Mouse (Mus musculus): ENCODE measurements around the gene Cd68.

The Cd68 gene

DNA sequence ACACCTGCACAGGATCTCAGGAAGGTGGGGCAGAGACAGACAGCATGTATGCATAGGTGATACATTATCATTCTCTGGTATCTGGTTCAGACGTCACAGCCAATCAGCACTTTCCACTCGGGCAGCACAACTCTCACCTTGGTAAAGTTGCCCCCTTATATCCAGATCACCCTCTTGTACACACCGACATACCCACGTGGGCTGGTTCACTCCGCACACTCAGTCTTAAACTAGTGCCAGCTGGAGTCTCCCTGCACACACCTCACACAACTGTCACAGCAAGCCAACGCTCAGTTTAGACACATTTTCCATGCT lies 29.1 kb upstream of the Cd68 start:
- DNase-seq (ENCODE audit: low read depth, low spot score), result no peak

DNA sequence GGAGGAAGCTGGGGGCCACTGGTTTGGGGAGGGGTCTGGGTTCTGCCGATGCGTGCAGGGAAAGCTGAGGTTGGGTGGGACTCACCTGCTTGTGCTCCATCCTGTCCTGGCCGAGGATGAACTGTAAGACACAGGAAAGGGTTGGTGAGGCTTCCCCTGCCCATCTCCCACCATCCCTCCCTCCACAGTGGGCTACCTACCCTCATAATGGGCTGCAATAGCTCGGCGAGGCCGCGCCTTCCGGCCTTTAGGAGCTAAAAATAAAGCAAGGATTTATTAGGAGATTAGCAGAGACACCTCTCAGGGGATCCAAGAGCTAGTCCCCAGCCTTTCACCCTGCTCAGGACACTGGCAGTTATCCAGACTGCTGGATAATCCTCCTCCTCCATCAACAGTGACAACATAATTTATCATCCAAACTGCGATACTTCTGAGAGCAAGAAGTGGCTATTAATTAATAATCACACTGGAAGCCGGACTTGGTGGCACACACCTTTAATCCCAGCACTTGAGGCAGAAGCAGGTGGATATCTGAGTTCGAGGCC lies 27.5 kb upstream of the Cd68 start:
- DNase-seq (ENCODE audit: low read depth, low spot score), result no peak

DNA sequence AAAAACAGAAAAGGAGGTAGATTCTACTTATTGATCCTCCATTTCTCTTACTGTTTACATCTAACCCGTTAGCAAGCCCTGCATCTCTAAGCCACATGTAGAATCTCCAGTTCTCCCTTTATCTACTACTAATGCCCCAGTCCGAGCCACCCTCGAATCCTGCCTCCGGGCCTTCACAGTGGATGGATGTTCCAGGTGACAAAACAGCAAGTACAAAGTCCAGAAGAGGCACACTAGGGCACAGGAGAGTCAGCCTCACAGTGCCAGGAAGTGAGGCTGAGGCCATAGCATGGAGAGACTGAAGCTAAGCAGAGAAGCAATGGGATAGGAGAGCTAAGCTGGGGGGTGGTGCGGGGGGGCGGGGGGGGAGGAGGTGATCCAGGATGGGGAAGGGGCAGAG lies 26.9 kb upstream of the Cd68 start:
- DNase-seq (ENCODE audit: low read depth, low spot score), result no peak

DNA sequence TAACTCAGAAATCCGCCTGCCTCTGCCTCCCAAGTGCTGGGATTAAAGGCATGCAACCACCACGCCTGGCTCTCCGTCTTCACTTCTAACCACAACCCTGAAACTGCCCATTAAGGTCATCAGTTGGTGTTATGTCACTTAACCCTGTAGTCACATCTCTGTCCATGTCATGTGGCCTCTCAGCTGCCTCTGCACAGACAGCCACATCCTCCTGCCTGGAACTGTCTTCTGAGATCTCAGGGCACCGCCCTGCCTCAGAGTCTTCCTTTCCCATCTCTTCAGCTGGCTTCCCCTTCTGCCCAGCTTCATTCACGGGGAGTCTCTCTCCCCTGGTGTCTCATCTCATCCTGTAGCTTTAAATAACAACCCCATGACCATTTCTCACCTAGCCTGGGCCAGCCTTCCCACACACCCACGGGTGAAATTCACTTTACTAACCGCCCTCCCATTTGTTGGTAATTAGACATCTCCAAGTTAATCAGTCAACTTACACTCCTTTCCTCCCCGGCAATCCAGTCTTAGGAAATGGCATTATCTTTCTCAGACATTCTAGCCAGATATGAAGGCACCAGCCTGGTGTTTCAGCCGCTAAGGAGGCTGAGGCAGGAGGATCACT lies 26.4 kb upstream of the Cd68 start:
- DNase-seq (ENCODE audit: low read depth, low spot score), result no peak

DNA sequence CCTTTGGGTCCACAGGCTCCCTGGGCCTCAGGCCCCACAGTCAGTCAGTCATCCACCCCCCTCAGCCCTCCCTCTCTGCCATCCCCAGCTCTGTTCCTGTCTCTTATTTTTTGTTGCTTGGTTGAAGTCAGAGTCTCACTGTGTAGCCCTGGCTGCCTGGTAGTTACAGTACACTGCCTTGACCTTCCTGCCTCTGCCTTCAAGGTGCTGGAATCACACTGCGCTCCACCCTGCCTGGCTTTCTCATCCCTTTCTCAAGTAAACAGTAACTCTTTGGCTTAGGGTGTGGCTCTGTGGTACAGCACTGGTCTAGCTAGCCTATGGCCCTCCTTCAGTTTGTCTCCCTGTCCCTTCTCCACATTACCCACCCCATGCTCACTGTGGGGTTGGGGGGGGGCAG lies 23.9 kb upstream of the Cd68 start:
- peak; percentile 81 for DNase-seq (ENCODE audit: low read depth, low spot score)

DNA sequence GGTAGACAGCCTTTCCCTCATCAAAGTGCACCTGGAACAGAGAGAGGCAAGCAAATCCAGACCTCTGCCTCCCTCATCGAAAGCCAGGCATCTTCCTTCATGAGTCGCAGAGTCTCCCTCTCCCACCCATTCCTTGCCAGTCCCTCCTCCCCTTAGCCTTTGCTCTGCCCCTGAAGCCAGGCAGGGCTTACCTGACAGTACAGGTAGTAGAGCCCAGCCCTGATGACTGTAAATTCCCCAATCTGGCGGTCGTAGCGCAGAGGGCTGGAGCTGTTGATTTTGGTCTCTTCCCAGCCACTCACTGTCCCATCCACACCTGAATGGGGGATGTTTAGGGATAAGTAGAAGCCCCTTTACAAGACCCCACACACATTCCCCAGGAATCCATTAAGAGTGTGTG lies 21.1 kb upstream of the Cd68 start:
- no peak for DNase-seq (ENCODE audit: low read depth, low spot score)

DNA sequence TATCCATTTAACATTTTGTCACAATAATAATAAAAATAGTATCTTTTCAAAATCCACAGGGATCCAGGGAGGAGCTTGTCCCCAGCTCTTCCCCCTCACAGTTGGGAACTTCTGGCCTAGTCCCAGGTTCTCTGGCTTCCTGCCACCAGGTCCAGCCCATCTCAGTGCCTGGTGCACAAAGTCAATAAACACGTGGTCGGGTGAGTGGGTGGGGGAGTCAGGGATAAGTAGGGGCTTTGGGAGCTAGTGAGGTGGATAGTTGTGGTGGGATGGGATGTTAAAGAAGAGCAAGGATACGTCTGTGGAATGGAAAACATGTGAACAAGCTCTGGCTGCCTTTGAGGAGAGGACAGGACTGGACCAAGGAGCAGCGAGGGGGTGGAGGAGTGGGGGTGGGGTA lies 20.4 kb upstream of the Cd68 start:
- DNase-seq (ENCODE audit: low read depth, low spot score), result peak; percentile 72

DNA sequence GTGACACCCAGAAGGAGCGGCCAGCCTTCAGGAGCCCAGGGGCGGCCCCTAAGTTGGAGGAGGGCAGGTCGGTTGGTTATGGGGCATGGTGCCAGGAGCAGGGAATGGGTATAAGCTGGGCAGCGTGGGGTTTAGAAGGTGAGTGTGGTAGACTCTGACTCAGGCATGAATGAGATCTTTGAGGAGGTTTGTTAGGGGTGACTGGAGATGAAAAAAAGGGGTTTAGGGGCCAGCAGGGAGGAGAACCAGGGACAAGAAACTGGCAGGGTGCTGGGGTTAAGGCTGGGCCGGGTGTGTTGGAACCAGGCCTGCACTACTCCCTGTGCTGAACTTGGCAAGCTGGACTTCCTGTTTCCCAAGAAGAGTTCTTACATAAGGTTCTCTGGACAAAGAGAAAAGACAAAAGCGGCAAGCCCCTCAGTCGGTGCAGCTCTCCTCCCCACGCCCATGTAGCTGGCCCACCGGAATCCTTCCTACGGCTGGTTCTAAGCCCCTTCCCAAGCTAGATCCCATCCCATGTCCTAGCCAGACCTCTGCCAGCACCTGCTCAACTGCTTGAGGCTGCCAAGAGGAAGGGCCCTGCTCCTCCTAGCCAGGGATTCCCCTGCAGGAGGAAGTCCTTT lies 19.7 kb upstream of the Cd68 start, which contains the start of gene Tnfsf13:
Gene Tnfsf13 (minus strand): TSS at position 259 of the 623 bp plus-strand sequence.
- no peak for DNase-seq (ENCODE audit: low read depth, low spot score)

DNA sequence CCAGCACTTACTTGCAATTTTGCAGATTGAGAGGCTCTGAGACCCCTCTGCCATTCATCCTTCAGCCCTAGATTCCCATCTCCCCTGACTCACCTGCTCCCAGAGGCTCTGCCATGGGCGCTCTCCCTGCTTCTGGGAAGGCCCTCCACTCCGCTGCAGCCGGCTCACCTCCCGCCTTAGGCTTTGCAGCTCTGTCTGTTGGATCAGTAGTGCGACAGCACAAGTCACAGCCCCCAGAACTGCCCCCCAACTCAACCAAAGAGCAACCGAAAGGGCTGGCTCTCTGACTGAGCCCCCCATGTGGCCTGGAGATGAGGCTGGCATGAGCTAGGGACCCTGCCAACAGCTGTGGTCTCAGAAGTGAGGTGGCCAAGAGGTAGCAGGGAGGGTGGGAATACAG lies 19.0 kb upstream of the Cd68 start:
- DNase-seq (ENCODE audit: low read depth, low spot score), result no peak

DNA sequence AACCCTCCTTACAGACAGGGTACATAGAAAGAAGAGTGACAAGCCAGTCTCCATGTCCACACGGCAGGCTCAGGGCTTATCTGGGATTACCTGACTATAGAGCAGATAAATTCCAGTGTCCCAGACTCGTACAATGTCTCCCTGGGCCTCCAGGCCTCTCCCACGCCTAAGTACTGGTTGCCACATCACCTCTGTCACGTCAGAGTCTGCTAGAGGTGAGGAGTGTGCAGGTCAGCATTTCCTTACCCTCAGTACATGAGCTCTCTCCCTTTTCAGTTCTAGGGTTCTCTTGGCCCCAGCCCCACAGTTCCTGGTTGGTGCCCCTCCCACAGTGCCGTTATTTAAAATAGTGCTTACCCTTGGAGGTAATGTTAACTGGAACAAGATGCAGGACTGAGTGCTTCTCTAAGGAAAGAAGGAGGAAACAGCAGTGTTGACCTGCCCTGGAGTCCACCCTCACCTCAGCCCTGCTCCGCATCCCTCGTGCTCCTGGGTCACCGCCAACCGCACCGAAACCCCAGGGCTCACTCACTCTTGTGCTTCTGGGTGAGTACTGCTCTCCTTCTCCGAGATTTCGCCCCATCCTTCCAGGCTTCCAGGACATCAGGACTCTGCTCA lies 18.3 kb upstream of the Cd68 start:
- DNase-seq (ENCODE audit: low read depth, low spot score), result no peak

DNA sequence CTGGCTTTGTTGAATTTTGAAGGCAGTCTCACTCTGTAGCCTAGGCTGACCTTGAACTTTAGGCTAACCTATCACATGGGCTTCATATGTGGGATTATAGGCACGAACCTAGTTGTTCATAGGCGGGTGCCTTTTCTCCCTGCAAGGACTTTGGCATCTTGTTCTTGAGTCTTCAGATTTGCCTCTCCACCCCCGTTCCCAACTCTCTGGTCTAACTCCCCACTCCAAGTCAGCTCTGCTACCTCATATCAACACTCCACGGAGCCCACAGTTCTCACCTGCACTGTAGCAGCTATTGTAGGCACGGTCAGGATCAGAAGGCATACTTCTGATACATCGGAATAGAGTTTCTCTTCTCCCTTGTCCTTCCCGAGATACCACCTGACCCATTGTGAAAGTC lies 17.6 kb upstream of the Cd68 start:
- no peak for DNase-seq (ENCODE audit: low read depth, low spot score)

DNA sequence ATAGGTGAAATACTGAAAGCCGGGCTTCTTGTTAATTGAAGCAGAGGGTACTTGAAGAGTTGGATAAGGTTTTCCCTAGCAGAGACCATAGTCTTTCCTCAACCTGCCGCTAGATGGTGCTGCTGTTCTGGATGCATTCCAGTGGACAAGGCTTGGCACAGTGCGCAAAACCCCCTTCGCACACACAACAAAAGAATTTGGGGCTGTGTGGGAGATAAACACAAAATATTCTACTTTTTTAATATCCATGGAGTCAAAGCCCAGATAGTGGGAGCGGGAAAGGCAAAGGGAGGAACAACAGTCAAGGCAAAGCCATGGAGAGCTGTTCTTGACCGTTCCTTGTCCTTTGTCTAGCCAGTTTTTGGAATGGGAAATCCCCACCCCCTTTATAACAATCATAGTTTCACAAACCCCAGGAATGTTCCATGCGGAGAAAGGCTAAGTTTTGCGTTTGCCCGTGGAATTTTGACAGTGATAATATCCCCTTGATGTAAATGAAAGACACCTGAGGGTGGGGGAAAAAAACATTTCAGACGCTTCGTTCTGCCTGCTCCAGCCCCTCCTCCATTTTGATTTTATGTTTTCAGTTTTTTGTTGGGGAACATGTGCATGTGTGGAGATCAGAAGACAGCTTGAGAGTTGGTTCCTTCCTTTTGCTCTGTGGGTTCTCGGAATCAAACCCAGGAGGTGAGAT lies 17.0 kb upstream of the Cd68 start:
- DNase-seq (ENCODE audit: low read depth, low spot score), result peak; percentile 95

DNA sequence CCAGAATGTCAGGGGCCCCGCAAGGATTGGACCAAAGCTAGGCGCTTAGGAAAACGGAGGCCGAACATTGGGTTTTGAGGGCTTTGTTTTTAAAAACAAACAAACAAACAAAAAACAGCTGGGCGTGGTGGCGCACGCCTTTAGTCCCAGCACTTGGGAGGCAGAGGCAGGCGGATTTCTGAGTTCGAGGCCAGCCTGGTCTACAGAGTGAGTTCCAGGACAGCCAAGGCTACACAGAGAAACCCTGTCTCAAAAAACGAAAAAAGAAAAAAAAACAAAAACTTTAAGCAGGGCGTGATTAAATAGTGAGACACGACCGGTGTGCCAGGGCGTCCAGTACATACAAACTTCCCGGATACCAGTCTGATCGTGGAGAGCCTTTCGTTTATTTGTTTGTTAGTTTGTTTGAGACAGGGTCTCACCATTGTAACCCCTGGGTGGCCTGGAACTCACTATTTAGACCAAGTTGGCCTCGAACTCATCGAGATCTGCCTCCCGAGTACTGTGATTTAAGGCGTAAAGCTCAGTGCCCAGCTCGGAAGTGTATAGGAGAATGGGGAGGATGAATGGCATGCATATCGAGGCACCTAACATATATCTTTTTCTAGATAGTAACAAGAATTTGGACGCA lies 16.4 kb upstream of the Cd68 start:
- no peak for DNase-seq (ENCODE audit: low read depth, low spot score)

DNA sequence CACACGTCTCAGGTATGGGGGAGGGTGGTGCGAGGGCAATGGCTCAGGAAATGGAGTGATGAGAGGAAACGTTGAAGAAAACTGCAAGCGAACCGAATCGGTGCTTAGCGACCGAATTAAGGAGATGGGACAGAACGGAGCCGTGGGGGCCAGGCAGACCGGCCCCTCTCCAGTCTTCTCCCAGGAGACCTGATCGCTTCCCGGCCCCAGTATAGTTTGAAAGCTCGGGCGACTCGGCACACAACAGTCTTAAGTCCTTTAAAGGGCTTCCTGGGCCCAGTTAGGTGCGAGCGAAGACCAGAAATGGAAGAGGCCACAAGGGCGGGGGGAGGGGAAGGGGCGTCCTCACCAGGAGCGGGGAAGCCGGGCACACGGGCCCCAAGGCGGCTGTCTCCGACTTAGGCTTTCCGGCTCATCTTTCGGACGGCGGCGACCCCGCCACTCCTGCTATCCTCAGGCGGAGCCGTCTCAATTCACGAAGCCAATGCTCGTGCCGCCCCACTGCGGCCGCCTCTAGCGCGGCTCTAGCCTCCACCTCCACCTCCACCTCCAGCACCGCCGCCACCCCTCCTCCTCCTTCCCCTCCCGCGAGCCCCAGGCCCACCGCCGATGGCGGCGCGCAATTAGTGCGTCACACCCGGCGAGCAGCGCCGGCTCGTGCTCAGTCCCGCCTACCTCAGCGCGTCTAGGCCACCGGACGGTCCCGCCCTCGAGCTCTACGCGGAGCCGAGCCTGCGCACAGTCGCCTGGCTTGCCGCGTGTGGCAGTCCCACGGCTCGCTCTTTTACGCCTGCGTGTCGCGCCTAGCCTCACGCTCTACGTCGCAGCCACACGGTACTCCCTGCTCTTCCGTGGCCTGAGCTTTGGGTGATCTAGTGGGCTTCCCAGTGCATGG lies 15.6 kb upstream of the Cd68 start, which contains the start of gene Senp3:
Gene Senp3 (minus strand): TSS at position 771 of the 895 bp plus-strand sequence.
- DNase-seq (ENCODE audit: low read depth, low spot score), result peak; percentile 98

DNA sequence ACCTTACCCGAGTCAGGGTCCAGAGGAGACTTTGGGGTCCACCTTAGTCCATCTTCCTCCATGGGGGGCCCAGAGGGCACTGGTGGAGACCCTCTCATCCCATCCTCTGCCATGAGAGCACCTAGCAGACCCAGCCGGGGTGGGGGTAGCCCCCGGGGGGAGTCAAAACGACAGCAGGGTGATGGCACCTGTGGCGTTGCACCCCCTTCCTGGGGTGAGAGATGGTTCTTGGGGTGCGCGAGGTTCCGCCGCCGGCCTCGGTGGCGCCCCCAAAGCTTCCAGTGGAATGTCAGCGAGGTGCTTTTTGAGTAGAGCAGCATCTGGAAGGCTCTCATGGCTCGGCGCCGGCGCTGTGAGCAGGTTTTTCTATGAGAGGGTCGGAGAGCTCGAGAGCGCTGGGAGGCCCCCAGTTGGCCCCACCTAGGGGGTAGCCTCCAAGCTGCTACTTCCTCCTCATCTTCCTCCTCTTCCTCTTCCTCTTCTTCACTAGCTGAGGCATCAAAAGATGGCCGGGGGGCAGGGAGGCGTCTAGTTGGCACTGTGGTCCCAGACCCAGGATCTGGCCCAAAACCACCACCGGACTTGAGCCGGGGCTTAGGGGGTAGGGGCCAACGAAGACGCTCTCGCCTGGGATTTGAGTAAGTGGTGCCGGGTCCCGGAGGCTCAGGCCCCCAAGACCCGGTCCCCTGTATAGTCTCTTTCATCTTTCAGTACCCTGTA lies 14.3 kb upstream of the Cd68 start:
- no peak for DNase-seq (ENCODE audit: low read depth, low spot score)

DNA sequence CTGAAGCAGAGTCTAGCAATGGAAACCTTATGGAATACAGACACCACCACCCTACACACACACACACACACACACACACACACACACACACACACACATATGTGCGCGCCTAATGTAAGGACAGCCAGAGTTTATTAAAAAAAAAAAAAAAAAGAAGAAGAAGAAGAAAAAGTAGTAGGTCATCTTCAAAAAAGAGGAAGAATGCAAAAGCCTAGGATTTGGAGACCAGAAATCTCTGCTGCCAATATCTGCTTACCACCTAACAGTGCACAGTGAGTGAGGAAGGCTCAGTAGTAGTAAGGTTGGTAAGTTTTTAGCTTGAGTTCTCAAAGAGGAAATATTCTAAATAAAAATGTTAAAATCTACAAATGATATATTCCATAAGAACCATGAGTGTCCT lies 13.2 kb upstream of the Cd68 start:
- DNase-seq (ENCODE audit: low read depth, low spot score), result no peak

DNA sequence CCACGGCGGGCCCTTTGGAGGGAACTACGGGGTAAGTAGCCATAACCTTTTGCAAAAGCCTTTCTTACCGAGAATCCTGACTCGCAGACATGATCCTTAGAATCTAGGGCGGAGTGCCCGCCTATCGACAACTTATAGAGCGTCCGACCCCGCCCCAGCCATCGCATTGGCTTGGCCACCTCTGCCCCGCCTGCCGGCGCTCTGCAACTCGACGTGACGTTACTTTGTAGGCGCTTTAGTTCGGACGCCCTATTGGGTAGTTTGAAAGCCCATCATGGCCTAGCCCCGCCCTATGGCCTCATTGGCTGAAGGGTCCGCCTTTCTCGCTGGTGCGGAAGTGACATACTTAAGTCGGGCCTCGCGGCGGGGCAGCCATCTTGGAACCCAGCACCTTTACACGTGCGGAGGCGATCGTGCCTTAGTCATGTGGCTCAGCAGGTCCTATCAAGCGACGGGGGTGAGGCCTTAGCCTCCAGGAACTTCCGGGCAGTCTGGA lies 6.3 kb upstream of the Cd68 start, which contains the start of gene Eif4a1:
Gene Eif4a1 (minus strand): TSS at position 213 of the 496 bp plus-strand sequence.
- DNase-seq (ENCODE audit: low read depth, low spot score), result peak; percentile 100

DNA sequence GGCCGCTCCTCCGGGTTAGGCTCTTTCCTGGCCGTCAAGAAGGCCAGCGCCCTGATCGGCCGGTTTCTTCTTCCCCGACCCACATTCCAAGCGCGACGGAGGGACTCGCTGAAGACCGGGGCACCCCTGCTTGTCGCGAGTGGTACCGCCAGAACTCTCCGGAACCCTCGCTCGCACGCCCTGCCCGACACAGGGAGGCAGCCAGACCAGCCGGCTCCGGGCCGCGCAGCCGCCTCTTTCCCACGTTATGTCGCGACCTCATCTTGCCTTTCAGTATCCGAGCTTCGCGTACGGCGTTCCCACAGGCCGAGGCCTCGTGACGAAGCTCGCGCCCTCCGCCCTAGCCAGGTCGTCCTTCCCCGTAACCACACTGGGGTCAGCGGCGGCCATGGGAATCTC lies 5.8 kb upstream of the Cd68 start:
- no peak for DNase-seq (ENCODE audit: low read depth, low spot score)

DNA sequence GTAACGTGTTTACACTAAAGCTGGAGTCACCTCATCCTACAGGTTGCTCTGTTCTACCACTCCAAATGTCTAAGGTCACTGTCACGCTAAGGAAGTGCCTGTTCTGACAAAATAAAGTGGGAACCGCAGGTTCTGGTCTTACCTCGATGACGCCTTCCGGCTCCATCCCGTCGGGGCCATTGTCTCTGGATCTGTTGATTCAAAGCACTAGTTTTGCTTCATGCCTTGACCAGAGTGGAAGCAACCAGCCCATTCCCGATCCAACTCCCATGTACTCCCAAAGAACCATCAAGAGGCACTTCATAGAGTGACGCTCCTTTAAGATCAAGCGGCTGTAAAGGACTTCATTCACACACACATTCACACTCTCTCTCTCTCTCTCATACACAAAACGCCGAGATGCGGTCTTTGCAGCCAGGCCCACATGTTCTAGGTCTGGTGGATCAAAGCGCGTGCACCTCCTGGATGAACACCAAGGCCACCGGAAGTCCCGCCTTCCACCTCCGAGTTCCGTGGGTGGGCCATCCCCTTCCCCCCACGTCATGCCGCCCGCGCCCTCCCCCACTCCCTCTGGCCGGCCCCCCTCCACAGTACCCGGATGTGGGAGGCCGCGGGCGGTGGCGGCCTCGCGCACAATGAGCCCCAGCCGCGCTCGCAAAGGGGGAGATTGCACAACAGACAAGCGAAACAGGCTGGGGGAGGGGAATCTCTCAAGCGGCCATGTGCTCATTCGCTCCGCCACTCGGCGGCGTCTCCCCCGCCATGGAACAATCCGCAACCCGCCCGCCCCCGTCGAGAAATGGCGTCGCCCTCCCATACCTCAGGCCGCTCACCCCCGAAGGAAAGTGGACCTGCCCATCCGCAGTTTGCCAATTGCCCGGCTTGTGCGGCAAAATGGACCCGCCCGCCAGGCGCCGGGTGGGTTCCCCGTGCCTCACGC lies 5.1 kb upstream of the Cd68 start:
- DNase-seq (ENCODE audit: low read depth, low spot score), result peak; percentile 94
